Mouse (Mus musculus) megakaryocyte-erythroid progenitor cell, adult 5-6 weeks (primary cell): ENCODE measurements around the gene Prss22. TPM values are rescaled to one million over a fixed set of nuclear protein-coding genes. Genes with fewer than 3 reads are reported as not detected.
A peak's percentile ranks its signal among the peaks of the same experiment; 100 is the strongest.

Experiments
- ATAC-seq: replicated peaks from 2 replicates; pipeline ENCODE4 v1.8.0; 2016; ENCODE audit warnings: mild to moderate bottlenecking, inconsistent platforms; ENCODE audit not compliant: severe bottlenecking, poor library complexity, low FRiP score, low TSS enrichment
- total RNA-seq, 2 experiments: library from RNA; stranded (forward) in 1 of 2; stranded (reverse) in 1 of 2; fragments of 200-1000, 215-1000 nt in 1 of 2; fragments of >200 nt in 1 of 2; fragmentation: Nextera tagmentation in 1 of 2; gene quantifications; 2 replicates each; pipeline ENCODE4 v1.2.3; 2014 to 2017

The Prss22 gene
- total RNA-seq, 2 experiments from 2014 or later = not detected

GRCm38 (mm10) chr17:24000404-24000803, 2.5 kb upstream of the Prss22 start:
- ATAC-seq = peak; percentile 83

- no peak for ATAC-seq
Observed at GRCm38 (mm10) chr17:23998383-23998782, 483 bp upstream of the Prss22 start.

- ATAC-seq = no peak
Observed at GRCm38 (mm10) chr17:23995421-23995820, 2.5 kb downstream of the Prss22 start.

- ATAC-seq = no peak
Observed at GRCm38 (mm10) chr17:23994667-23995066, 3.2 kb downstream of the Prss22 start.

GRCm38 (mm10) chr17:23993559-23994428, 4.1 kb downstream of the Prss22 start:
- ATAC-seq = peak; percentile 83

- no peak for ATAC-seq
Observed at GRCm38 (mm10) chr17:23992789-23993553, 4.9 kb downstream of the Prss22 start.

GRCm38 (mm10) chr17:23989802-23990201, 8.1 kb downstream of the Prss22 start:
- no peak for ATAC-seq

- ATAC-seq = no peak
Observed at GRCm38 (mm10) chr17:23984989-23985388, 12.9 kb downstream of the Prss22 start.

- no peak for ATAC-seq
Observed at GRCm38 (mm10) chr17:23982912-23983311, 15.0 kb downstream of the Prss22 start.

GRCm38 (mm10) chr17:23980297-23980909, 17.5 kb downstream of the Prss22 start, which contains the start of gene Prss30:
TSS of gene Prss30 (minus strand) at chr17:23980566.
- no peak for ATAC-seq

GRCm38 (mm10) chr17:23979471-23979870, 18.4 kb downstream of the Prss22 start:
- ATAC-seq = no peak

- ATAC-seq = no peak
Observed at GRCm38 (mm10) chr17:23976665-23977064, 21.2 kb downstream of the Prss22 start.

GRCm38 (mm10) chr17:23971315-23971714, 26.6 kb downstream of the Prss22 start:
- ATAC-seq = no peak

GRCm38 (mm10) chr17:23969231-23969630, 28.7 kb downstream of the Prss22 start:
- ATAC-seq = peak; percentile 78; the same call in 1 of the 2 replicates

GRCm38 (mm10) chr17:23968780-23969179, 29.1 kb downstream of the Prss22 start:
- 0 out of 2 replicates have a peak, but pooled peaks have one; percentile 57 for ATAC-seq

GRCm38 (mm10) chr17:23966658-23967401, 31.1 kb downstream of the Prss22 start:
- ATAC-seq = no peak

GRCm38 (mm10) chr17:23965805-23966425, 32.0 kb downstream of the Prss22 start:
- ATAC-seq = no peak

GRCm38 (mm10) chr17:23961573-23962122, 36.3 kb downstream of the Prss22 start:
- ATAC-seq = no peak
